Mouse (Mus musculus): ENCODE data around the gene Ywhab. TPM values are rescaled to one million over a fixed set of nuclear protein-coding genes. Genes with fewer than 3 reads are reported as not detected.
A peak's percentile ranks its signal among the peaks of the same experiment; 100 is the strongest.

The Ywhab gene
- polyA plus RNA-seq, 1 experiment from 2014 or later = 298 TPM

DNA sequence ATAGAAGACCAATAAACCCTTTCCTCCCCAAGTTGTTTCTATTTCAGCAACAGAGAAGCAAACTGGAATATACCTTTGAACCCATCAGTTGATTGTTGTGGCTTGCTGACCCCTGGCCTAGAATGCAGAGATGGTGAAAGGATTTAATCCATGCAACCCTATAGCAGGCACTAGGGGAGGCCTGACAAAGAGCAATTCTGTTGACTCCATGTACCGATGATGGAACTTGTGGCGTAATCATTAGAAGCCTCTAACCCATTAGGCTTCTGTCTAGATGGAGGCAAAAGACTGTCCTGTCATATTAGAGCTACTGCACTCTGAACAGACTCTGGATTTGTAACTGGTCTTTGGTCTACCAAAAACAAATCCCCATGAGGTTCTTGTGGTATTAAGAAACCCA lies 1.9 kb upstream of the Ywhab start:
- no peak overlapping the region for H3K9ac ChIP-seq
- WGBS = 94% methylated on average over 2 of the region's 2 CpGs
- no peak overlapping the region for H3K4me3 ChIP-seq (replicated peaks)
- H3K36me3 ChIP-seq = no peaks in the 10 kb centered on the region
- H3K4me1 ChIP-seq (replicated peaks) = peaks cover 11% of the 10 kb centered on the region
- H3K4me2 ChIP-seq (replicated peaks) = no peak overlapping the region
- ATAC-seq = no peak
- H3K27ac ChIP-seq = no peak overlapping the region
- no peaks in the 10 kb centered on the region for H3K27me3 ChIP-seq (replicated peaks)
- no peaks in the 10 kb centered on the region for H3K9me3 ChIP-seq

DNA sequence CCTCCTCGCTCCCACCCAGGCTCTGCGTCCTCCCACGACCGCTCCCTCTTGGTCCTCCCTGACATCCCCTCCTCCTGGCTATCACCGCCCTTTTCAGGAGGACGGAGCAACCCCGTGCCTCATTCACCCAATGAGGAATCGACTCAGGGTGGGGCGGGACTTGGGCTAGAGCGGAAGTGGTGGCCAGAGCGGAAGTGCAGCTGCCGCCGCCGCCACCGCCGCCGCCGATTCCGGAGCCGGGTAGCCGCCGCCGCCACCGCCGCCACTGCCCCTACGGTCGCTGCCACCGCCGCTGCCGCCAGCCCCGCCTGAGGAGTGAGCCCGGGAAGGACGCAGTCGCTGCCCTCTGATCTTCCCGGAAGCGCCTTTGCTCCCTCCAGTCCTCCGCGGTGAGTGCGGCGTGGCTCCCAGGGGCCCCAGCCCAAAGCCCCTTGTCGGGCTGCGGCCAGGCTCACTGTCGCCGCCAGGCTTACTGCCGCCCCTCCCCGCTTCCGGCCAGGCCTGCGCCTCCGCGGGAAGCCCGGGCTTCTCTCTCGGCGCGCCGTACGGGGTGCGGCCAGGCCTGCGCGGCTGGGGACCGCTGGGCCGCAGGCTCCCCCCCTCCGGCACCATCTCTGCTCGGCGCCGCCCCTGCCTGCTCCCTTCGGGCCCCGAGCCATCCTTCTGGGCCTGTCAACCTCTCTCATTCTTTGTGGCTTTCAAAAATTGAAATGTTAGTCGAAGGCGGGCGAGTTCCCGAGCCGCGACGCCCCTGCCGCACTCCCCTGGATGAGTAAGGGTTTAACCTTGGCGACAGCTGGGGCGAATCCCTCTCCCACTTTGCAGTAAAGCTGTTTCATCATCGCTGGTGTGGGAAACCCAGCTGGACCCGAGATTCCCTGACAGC lies 460 bp downstream of the Ywhab start:
- H3K4me1 ChIP-seq (replicated peaks) = peaks cover 14% of the 10 kb centered on the region
- H3K9me3 ChIP-seq = no peaks in the 10 kb centered on the region
- H3K27me3 ChIP-seq (replicated peaks) = no peaks in the 10 kb centered on the region
- peak; percentile 100 for ATAC-seq
- H3K36me3 ChIP-seq = no peaks in the 10 kb centered on the region
- under 1% methylated on average over 79 of the region's 79 CpGs for WGBS
- peak overlapping the region; percentile 94 for H3K27ac ChIP-seq
- H3K4me2 ChIP-seq (replicated peaks) = peak overlapping the region; percentile 69
- peak overlapping the region; percentile 96 for H3K4me3 ChIP-seq (replicated peaks)
- H3K9ac ChIP-seq = peak overlapping the region; percentile 88

DNA sequence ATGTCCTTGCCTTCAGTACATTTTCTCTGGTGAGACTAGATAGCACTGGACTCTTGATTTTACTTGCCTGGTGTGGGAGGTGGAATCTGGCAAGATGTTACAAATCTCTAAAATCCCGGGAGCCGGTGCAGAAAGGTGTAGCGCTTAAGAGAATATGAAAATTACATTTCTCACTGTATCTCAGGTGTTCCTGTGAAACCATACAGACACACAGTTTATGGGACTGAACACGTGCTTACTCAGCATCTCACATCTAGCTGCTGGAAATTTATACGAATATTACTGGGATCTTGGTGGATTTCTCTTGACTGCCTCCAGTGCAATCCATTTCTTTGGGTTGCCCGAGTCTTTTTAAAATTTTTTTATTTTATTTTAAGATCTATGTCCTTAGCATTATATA lies 1.5 kb downstream of the Ywhab start:
- no peaks in the 10 kb centered on the region for H3K36me3 ChIP-seq
- WGBS = 64% methylated on average over 6 of the region's 6 CpGs
- no peaks in the 10 kb centered on the region for H3K27me3 ChIP-seq (replicated peaks)
- H3K4me2 ChIP-seq (replicated peaks) = peak overlapping the region; percentile 69
- no peaks in the 10 kb centered on the region for H3K9me3 ChIP-seq
- ATAC-seq = no peak
- H3K27ac ChIP-seq = no peak overlapping the region
- peak overlapping the region; percentile 96 for H3K4me3 ChIP-seq (replicated peaks)
- H3K4me1 ChIP-seq (replicated peaks) = peaks cover 14% of the 10 kb centered on the region
- H3K9ac ChIP-seq = peak overlapping the region; percentile 88

GRCm38 (mm10) chr2:163996899-163997298 lies 2.1 kb downstream of the Ywhab start:
- Histone ChIP-seq H3K9me3 (no peaks in the 10 kb centered on the region), H3K36me3 (no peaks in the 10 kb centered on the region), H3K4me3 (replicated peaks) (no peak overlapping the region), H3K4me2 (replicated peaks) (no peak overlapping the region; the same call in 1 of the 2 replicates), H3K27me3 (replicated peaks) (no peaks in the 10 kb centered on the region), H3K4me1 (replicated peaks) (peaks cover 14% of the 10 kb centered on the region), H3K27ac (no peak overlapping the region), H3K9ac (no peak overlapping the region)
- no peak for ATAC-seq
- 61% methylated on average over 5 of the region's 5 CpGs for WGBS

DNA sequence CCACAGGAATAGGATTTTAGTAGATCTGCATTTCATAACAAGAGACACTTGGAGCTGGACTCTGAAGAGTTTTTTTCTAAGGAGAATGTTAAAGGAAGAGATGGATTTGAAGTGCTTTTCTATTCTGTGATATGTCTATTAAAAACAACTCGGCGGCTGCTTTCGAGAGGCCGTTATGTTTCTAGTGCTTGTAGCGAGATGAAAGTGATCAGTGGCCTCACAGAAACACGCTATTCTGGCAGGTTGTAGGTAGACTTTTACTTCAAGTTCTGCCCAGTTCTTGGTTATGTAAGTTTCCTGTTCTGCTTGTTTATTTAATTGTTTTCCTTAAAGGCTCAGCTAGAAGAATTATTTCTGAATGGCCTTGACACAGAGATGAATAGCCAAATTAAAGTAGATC lies 4.2 kb downstream of the Ywhab start:
- no peak overlapping the region for H3K9ac ChIP-seq
- no peak overlapping the region for H3K4me3 ChIP-seq (replicated peaks)
- WGBS = 86% methylated on average over 6 of the region's 6 CpGs
- H3K4me2 ChIP-seq (replicated peaks) = no peak overlapping the region
- no peaks in the 10 kb centered on the region for H3K9me3 ChIP-seq
- no peaks in the 10 kb centered on the region for H3K36me3 ChIP-seq
- no peak overlapping the region for H3K27ac ChIP-seq
- no peak for ATAC-seq
- no peaks in the 10 kb centered on the region for H3K27me3 ChIP-seq (replicated peaks)
- H3K4me1 ChIP-seq (replicated peaks) = peaks cover 17% of the 10 kb centered on the region

- 89% methylated on average over 3 of the region's 3 CpGs for WGBS
- no peak for ATAC-seq
Measured at GRCm38 (mm10) chr2:164002637-164003036, 7.9 kb downstream of the Ywhab start.

DNA sequence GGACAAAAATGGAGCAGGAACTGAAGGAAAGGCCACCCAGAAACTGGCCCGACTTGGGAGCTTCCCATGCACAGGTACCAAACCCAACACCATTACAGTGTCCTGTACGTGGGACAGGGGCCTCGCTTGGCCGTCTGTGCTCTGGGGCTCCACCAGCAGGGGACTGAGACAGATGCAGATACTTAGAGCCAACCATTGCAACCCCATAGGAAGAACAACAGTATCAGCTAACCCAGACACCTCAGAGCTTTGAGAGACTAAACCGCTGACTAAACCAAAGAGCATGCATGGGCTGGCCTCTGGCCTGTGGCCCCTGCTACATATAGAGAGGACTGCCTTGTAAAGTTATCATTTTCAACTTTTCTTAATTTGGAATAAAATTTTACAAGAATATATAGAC lies 9.7 kb downstream of the Ywhab start:
- no peak for ATAC-seq
- no peaks in the 10 kb centered on the region for H3K27me3 ChIP-seq (replicated peaks)
- H3K36me3 ChIP-seq = no peaks in the 10 kb centered on the region
- H3K27ac ChIP-seq = no peak overlapping the region
- no peak overlapping the region for H3K9ac ChIP-seq
- no peak overlapping the region for H3K4me2 ChIP-seq (replicated peaks)
- peaks cover 16% of the 10 kb centered on the region for H3K4me1 ChIP-seq (replicated peaks)
- WGBS = 78% methylated on average over 5 of the region's 5 CpGs
- H3K9me3 ChIP-seq = no peaks in the 10 kb centered on the region
- no peak overlapping the region for H3K4me3 ChIP-seq (replicated peaks)

More at GRCm38 (mm10) chr2:164002637-164003036, 7.9 kb downstream of the Ywhab start:
- no peak overlapping the region for H3K9ac ChIP-seq
- H3K9me3 ChIP-seq = no peaks in the 10 kb centered on the region
- no peaks in the 10 kb centered on the region for H3K36me3 ChIP-seq
- H3K4me3 ChIP-seq (replicated peaks) = no peak overlapping the region
- H3K27ac ChIP-seq = no peak overlapping the region
- H3K27me3 ChIP-seq (replicated peaks) = no peaks in the 10 kb centered on the region
- H3K4me2 ChIP-seq (replicated peaks) = no peak overlapping the region
- H3K4me1 ChIP-seq (replicated peaks) = peaks cover 19% of the 10 kb centered on the region

DNA sequence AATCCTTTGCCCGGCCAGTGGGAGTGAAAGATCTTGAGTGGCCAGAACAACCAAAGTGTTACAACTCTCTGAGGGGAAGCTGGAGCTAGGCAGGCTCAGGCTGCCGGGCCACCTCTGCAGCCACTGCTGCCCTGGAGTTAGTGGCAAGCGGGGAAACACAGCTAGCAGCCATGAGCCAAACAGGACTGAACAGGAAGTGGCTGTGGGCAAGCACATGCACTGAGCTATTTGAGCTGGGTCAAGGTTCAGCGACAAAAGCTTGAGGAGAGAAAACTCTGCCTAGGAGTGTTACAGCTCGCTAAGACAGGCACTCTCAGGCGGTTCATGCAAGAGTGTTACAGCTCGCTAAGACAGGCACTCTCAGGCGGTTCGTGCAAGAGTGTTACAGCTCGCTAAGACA lies 12.2 kb downstream of the Ywhab start:
- Histone ChIP-seq H3K9me3 (no peaks in the 10 kb centered on the region), H3K4me1 (replicated peaks) (peaks cover 16% of the 10 kb centered on the region), H3K27ac (peak overlapping the region; percentile 71; the same call in 1 of the 2 replicates), H3K9ac (no peak overlapping the region), H3K27me3 (replicated peaks) (no peaks in the 10 kb centered on the region), H3K4me2 (replicated peaks) (peak overlapping the region; percentile 33; the same call in 1 of the 2 replicates), H3K36me3 (no peaks in the 10 kb centered on the region), H3K4me3 (replicated peaks) (no peak overlapping the region)
- peak; percentile 69 for ATAC-seq
- 60% methylated on average over 10 of the region's 10 CpGs for WGBS

- Histone ChIP-seq H3K27me3 (replicated peaks) (no peaks in the 10 kb centered on the region), H3K4me1 (replicated peaks) (peaks cover 16% of the 10 kb centered on the region), H3K27ac (no peak overlapping the region), H3K36me3 (no peaks in the 10 kb centered on the region), H3K9me3 (no peaks in the 10 kb centered on the region), H3K4me3 (replicated peaks) (no peak overlapping the region), H3K9ac (no peak overlapping the region), H3K4me2 (replicated peaks) (no peak overlapping the region)
- ATAC-seq = no peak
- 90% methylated on average over 8 of the region's 8 CpGs for WGBS
Measured at GRCm38 (mm10) chr2:164007547-164007946, 12.8 kb downstream of the Ywhab start.

DNA sequence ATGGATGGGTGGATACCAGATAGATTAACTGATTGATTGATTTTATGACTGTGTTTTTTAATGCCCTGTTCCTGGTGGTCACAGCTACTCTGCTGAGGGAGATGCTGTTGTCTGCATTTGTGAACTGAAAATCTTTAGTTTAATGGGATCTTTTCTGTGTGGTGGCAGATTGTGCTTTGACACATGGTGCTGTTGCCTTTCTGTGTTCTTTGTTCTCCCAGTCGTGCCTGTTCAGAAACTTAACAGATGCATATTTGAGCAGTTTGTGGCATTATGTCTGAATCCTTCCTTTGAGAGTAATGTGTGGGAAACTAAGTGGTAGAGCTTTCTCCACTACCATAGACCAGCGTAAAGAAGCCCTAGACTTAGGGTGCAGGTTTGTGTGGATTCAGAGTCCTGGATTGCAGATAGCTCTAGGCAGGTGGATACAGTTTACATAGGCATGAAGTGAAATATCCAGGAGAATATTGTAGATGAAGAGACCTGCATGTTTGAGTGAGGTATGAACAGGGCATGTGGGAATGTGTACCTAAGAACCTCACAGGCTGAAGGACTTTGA lies 13.3 kb downstream of the Ywhab start:
- H3K9me3 ChIP-seq = no peaks in the 10 kb centered on the region
- ATAC-seq = no peak
- H3K4me3 ChIP-seq (replicated peaks) = no peak overlapping the region
- H3K27ac ChIP-seq = no peak overlapping the region
- H3K36me3 ChIP-seq = no peaks in the 10 kb centered on the region
- peaks cover 14% of the 10 kb centered on the region for H3K4me1 ChIP-seq (replicated peaks)
- 80% methylated on average over 2 of the region's 2 CpGs for WGBS
- H3K9ac ChIP-seq = no peak overlapping the region
- H3K4me2 ChIP-seq (replicated peaks) = no peak overlapping the region
- no peaks in the 10 kb centered on the region for H3K27me3 ChIP-seq (replicated peaks)

DNA sequence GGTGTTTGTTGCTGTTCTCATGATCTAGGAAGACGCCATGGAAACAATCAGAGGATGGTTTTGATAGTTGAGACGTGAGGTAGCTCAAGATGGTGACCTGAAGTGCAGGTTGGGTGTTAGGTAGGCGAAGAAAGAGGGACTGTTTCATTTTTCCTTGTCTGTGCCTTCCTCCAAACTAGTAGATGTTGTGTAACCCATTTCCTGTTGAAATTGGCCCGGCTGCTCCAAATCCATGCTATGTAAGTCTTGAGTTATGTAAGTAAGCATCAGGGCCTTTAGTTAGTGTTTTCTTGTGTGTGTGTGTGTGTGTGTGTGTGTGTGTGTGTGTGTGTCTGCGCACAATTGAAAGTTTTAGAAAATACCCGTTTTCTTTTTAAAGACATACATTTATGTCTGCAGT lies 14.5 kb downstream of the Ywhab start:
- Histone ChIP-seq H3K4me3 (replicated peaks) (no peak overlapping the region), H3K4me2 (replicated peaks) (no peak overlapping the region), H3K4me1 (replicated peaks) (peaks cover 11% of the 10 kb centered on the region), H3K9ac (no peak overlapping the region), H3K36me3 (no peaks in the 10 kb centered on the region), H3K27ac (no peak overlapping the region), H3K27me3 (replicated peaks) (no peaks in the 10 kb centered on the region), H3K9me3 (no peaks in the 10 kb centered on the region)
- ATAC-seq = no peak
- WGBS = 86% methylated on average over 6 of the region's 6 CpGs

DNA sequence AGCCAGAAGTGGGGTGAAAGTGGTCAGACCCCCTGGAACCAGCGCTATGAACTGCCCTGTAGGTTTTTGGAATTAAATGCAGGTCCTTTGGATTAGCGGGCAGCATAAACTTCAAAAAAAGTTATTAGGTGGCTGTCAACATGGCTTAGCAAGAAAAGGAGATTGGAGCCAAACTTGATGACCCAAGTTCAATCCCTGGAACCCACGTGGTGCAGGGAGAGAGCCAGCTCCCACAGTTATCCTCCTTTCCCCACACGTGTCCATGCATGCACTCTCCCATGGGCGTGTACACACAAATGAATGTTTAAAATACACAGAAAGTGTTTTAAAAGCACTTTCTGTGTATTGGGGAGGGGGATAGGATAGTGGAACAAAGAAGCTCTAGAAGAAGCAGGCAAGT lies 15.7 kb downstream of the Ywhab start:
- ATAC-seq = no peak
- H3K4me1 ChIP-seq (replicated peaks) = peaks cover 3% of the 10 kb centered on the region
- H3K27ac ChIP-seq = no peak overlapping the region
- no peaks in the 10 kb centered on the region for H3K9me3 ChIP-seq
- no peaks in the 10 kb centered on the region for H3K27me3 ChIP-seq (replicated peaks)
- H3K4me2 ChIP-seq (replicated peaks) = no peak overlapping the region
- H3K36me3 ChIP-seq = peaks cover 7% of the 10 kb centered on the region; the same call in 1 of the 2 replicates
- H3K9ac ChIP-seq = no peak overlapping the region
- 80% methylated on average over 5 of the region's 5 CpGs for WGBS
- no peak overlapping the region for H3K4me3 ChIP-seq (replicated peaks)

DNA sequence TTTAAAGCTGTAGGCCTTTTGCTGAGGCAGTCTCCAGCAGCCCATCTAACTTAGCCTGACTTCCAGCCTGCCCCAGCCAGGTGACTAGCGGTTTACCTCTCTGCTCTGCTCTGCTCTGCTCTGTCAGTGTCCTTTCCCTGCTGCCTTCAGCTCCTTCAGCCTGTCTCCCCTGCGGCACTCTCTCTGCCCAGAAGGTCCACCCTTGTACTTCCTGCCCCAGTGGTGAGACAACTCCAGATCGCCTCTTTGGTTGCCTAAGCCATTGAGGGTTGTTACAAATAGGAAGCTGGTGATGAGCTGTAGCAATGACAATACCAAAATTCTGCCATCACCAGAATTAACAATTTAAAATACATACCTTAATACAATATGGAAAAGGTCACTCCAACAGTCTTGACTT lies 16.2 kb downstream of the Ywhab start:
- 95% methylated on average over 3 of the region's 3 CpGs for WGBS
- no peaks in the 10 kb centered on the region for H3K9me3 ChIP-seq
- no peak overlapping the region for H3K9ac ChIP-seq
- H3K27ac ChIP-seq = no peak overlapping the region
- ATAC-seq = no peak
- H3K4me1 ChIP-seq (replicated peaks) = peaks cover 3% of the 10 kb centered on the region
- no peaks in the 10 kb centered on the region for H3K27me3 ChIP-seq (replicated peaks)
- peaks cover 11% of the 10 kb centered on the region; the same call in 1 of the 2 replicates for H3K36me3 ChIP-seq
- no peak overlapping the region for H3K4me2 ChIP-seq (replicated peaks)
- H3K4me3 ChIP-seq (replicated peaks) = no peak overlapping the region

All from intestine, embryonic 15.5 days (tissue).